Mouse (Mus musculus) layer of hippocampus, adult 2 months (tissue): ENCODE data around the gene Ppfia4. TPM values are rescaled to one million over a fixed set of nuclear protein-coding genes. Genes with fewer than 3 reads are reported as not detected.

ENCODE experiments used
- DNase-seq, 2 experiments: peaks; one replicate each; pipeline ENCODE4 v3.0.0; 2022; ENCODE audit warnings: low spot score in 2 of 2
- H3K27ac ChIP-seq: fragments of 200-600 bp; 2 replicates; pipeline ENCODE4 v1.8.1; 2022
- H3K4me3 ChIP-seq: fragments of 200-600 bp; 2 replicates; pipeline ENCODE4 v1.8.1; 2022; ENCODE audit warnings: mild to moderate bottlenecking
- CTCF ChIP-seq: fragments of 200-600 bp; conservative IDR thresholded peaks from 2 replicates; pipeline ENCODE4 v1.8.1; 2022; ENCODE audit warnings: antibody characterized with exemption, mild to moderate bottlenecking, moderate library complexity
- total RNA-seq, 2 experiments: library from RNA; stranded (reverse); gene quantifications; 2 replicates each; pipeline ENCODE4 v1.2.3; 2021

Gene Ppfia4
- total RNA-seq, 2 experiments from 2014 or later = 71.9 to 79.7 TPM

GRCm38 (mm10) chr1:134347791-134348190, 15.1 kb upstream of the Ppfia4 start:
- DNase-seq = no peak
- no peak overlapping the region for H3K4me3 ChIP-seq

GRCm38 (mm10) chr1:134345075-134345474, 12.3 kb upstream of the Ppfia4 start:
- H3K27ac ChIP-seq = peak overlapping the region; percentile 89
- no peak for DNase-seq
- no peak for TF ChIP-seq CTCF
- H3K4me3 ChIP-seq = peak overlapping the region; percentile 78; the same call in 1 of the 2 replicates

More at GRCm38 (mm10) chr1:134347791-134348190, 15.1 kb upstream of the Ppfia4 start:
- no peak for TF ChIP-seq CTCF
- H3K27ac ChIP-seq = no peak overlapping the region

- H3K4me3 ChIP-seq = peak overlapping the region; percentile 78
- H3K27ac ChIP-seq = peak overlapping the region; percentile 89
- peak; percentile 90 for DNase-seq
- TF ChIP-seq CTCF = no peak
Observed at GRCm38 (mm10) chr1:134344005-134344950, 11.6 kb upstream of the Ppfia4 start.

GRCm38 (mm10) chr1:134343567-134343966, 10.8 kb upstream of the Ppfia4 start:
- no peak for DNase-seq
- no peak for TF ChIP-seq CTCF
- Histone ChIP-seq H3K4me3 (peak overlapping the region; percentile 78), H3K27ac (peak overlapping the region; percentile 89)

GRCm38 (mm10) chr1:134342781-134343310, 10.1 kb upstream of the Ppfia4 start:
- Histone ChIP-seq H3K4me3 (peak overlapping the region; percentile 78), H3K27ac (peak overlapping the region; percentile 89; the same call in 1 of the 2 replicates)
- TF ChIP-seq CTCF = no peak
- DNase-seq = no peak

GRCm38 (mm10) chr1:134342278-134342664, 9.5 kb upstream of the Ppfia4 start:
- peak overlapping the region; percentile 78; the same call in 1 of the 2 replicates for H3K4me3 ChIP-seq
- TF ChIP-seq CTCF = no peak
- no peak for DNase-seq
- H3K27ac ChIP-seq = no peak overlapping the region

- DNase-seq = no peak
- TF ChIP-seq CTCF = no peak
- Histone ChIP-seq H3K4me3 (no peak overlapping the region), H3K27ac (no peak overlapping the region)
Observed at GRCm38 (mm10) chr1:134341641-134342277, 9.0 kb upstream of the Ppfia4 start.

- Histone ChIP-seq H3K4me3 (no peak overlapping the region), H3K27ac (no peak overlapping the region)
- DNase-seq = no peak
- TF ChIP-seq CTCF = peak; percentile 52
Observed at GRCm38 (mm10) chr1:134339757-134340619, 7.3 kb upstream of the Ppfia4 start.

- no peak for DNase-seq
- no peak for TF ChIP-seq CTCF
- H3K4me3 ChIP-seq = no peak overlapping the region
- H3K27ac ChIP-seq = no peak overlapping the region
Observed at GRCm38 (mm10) chr1:134339162-134339561, 6.4 kb upstream of the Ppfia4 start.

- no peak overlapping the region for H3K4me3 ChIP-seq
- TF ChIP-seq CTCF = no peak
- no peak for DNase-seq
Observed at GRCm38 (mm10) chr1:134336958-134337710, 4.4 kb upstream of the Ppfia4 start.

GRCm38 (mm10) chr1:134335924-134336810, 3.4 kb upstream of the Ppfia4 start:
- Histone ChIP-seq H3K4me3 (no peak overlapping the region), H3K27ac (peak overlapping the region; percentile 78)
- TF ChIP-seq CTCF = no peak
- DNase-seq = no peak

More at GRCm38 (mm10) chr1:134336958-134337710, 4.4 kb upstream of the Ppfia4 start:
- peak overlapping the region; percentile 78 for H3K27ac ChIP-seq
